Mouse (Mus musculus) liver, postnatal 0 days (tissue): ENCODE results near the gene Pcyt1a.
A peak's percentile ranks its signal among the peaks of the same experiment; 100 is the strongest.

ENCODE experiments used
- CTCF ChIP-seq: sonication (generic); IDR thresholded peaks from 2 replicates; pipeline ENCODE4 v1.5.1; 2016; ENCODE audit warnings: antibody characterized with exemption, low read depth
- EP300 ChIP-seq: IDR thresholded peaks from 2 replicates; pipeline ENCODE4 v1.6.1; 2016; ENCODE audit warnings: antibody characterized with exemption, low read depth, mild to moderate bottlenecking

GRCm38 (mm10) chr16:32499430-32500037 is 68.8 kb downstream of the Pcyt1a start:
- TF ChIP-seq CTCF (peak; percentile 99), EP300 (no peak)
